Mouse (Mus musculus) CH12.LX (cell line): Measurements from ENCODE around the gene Ntmt1. TPM values are rescaled to one million over a fixed set of nuclear protein-coding genes. Genes with fewer than 3 reads are reported as not detected.

Source experiments
- DNase-seq: peaks from one replicate; pipeline ENCODE4 v3.0.0-alpha.2; 2013; ENCODE audit errors: extremely low read depth
- H3K27ac ChIP-seq: 2 replicates; pipeline ENCODE4 v1.5.1; 2012; ENCODE audit warnings: low read depth, mild to moderate bottlenecking, control low read depth, moderate library complexity; ENCODE audit not compliant: insufficient read depth
- H3K27me3 ChIP-seq: replicated peaks from 2 replicates; pipeline ENCODE3; 2012; ENCODE audit warnings: inconsistent platforms
- H3K36me3 ChIP-seq, 2 experiments: replicated peaks in 1 of 2; 2 replicates each; pipeline versions ENCODE3 to v1.6.1; 2012; ENCODE audit warnings: inconsistent platforms in 1 of 2, low read length in 1 of 2, mild to moderate bottlenecking in 1 of 2, mixed read lengths in 1 of 2, moderate library complexity in 1 of 2; ENCODE audit not compliant: control insufficient read depth in 1 of 2, insufficient read depth in 1 of 2
- H3K4me1 ChIP-seq, 2 experiments: 2 replicates each; pipeline ENCODE4 v1.6.1; 2012; ENCODE audit warnings: inconsistent platforms in 1 of 2, moderate library complexity in 1 of 2; ENCODE audit not compliant: insufficient read depth in 2 of 2, control insufficient read depth in 1 of 2
- H3K4me2 ChIP-seq: 2 replicates; pipeline ENCODE4 v1.6.1; 2012; ENCODE audit warnings: low read depth, mild to moderate bottlenecking, control low read depth; ENCODE audit not compliant: poor library complexity, insufficient read depth, severe bottlenecking
- H3K4me3 ChIP-seq, 3 experiments: fragments of 150-350 bp in 1 of 3; sonication (generic) in 1 of 3; replicated peaks in 1 of 3; 2 replicates each; pipeline versions ENCODE3 to v1.5.1; 2011 to 2012; ENCODE audit warnings: low read depth in 2 of 3, low read length in 2 of 3, mild to moderate bottlenecking in 2 of 3, moderate library complexity in 2 of 3, control low read depth in 1 of 3, improper control_type of control experiment in 1 of 3, inconsistent platforms in 1 of 3, mixed read lengths in 1 of 3; ENCODE audit not compliant: poor library complexity in 1 of 3
- H3K79me2 ChIP-seq: replicated peaks from 2 replicates; pipeline ENCODE4 v1.6.1; 2012; ENCODE audit warnings: mild to moderate bottlenecking, moderate library complexity; ENCODE audit not compliant: control insufficient read depth, poor library complexity, insufficient read depth, severe bottlenecking; ENCODE audit errors: extremely low read depth
- H3K9ac ChIP-seq: 2 replicates; pipeline ENCODE4 v1.6.1; 2012; ENCODE audit warnings: low read depth, mild to moderate bottlenecking, control low read depth, moderate library complexity; ENCODE audit not compliant: insufficient read depth
- H3K9me3 ChIP-seq: replicated peaks from 2 replicates; pipeline ENCODE3; 2012; ENCODE audit warnings: low read length, inconsistent platforms, mixed read lengths
- CHD1 ChIP-seq: IDR thresholded peaks from 2 replicates; pipeline ENCODE4 v1.6.1; 2012; ENCODE audit warnings: low read depth, low read length, improper control_type of control experiment, inconsistent platforms
- CHD2 ChIP-seq: IDR thresholded peaks from 2 replicates; pipeline ENCODE4 v1.6.1; 2011; ENCODE audit warnings: low read length, improper control_type of control experiment
- CTCF ChIP-seq, 2 experiments: IDR thresholded peaks in 1 of 2; conservative IDR thresholded peaks in 1 of 2; 2 replicates each; pipeline ENCODE4 v1.5.1; 2011 to 2012; ENCODE audit warnings: low read depth in 2 of 2, low read length in 2 of 2, improper control_type of control experiment in 1 of 2, inconsistent platforms in 1 of 2, mild to moderate bottlenecking in 1 of 2, moderate library complexity in 1 of 2
- E2F4 ChIP-seq: IDR thresholded peaks from 2 replicates; pipeline ENCODE4 v1.6.1; 2011; ENCODE audit warnings: low read depth, low read length, improper control_type of control experiment; ENCODE audit not compliant: insufficient replicate concordance
- ELF1 ChIP-seq: IDR thresholded peaks from 2 replicates; pipeline ENCODE4 v1.6.1; 2014; ENCODE audit warnings: low read depth, mild to moderate bottlenecking, inconsistent platforms, low read length, improper control_type of control experiment
- HCFC1 ChIP-seq: IDR thresholded peaks from 2 replicates; pipeline ENCODE4 v1.6.1; 2012; ENCODE audit warnings: low read depth, mild to moderate bottlenecking, inconsistent platforms, low read length, improper control_type of control experiment
- IRF4 ChIP-seq: IDR thresholded peaks from 2 replicates; pipeline ENCODE4 v1.6.1; 2014; ENCODE audit warnings: low read depth, mild to moderate bottlenecking, inconsistent platforms, low read length, improper control_type of control experiment
- JUN ChIP-seq: IDR thresholded peaks from 2 replicates; pipeline ENCODE4 v1.6.1; 2011; ENCODE audit warnings: low read depth, mild to moderate bottlenecking, low read length, improper control_type of control experiment, moderate library complexity; ENCODE audit not compliant: insufficient read depth
- MAX ChIP-seq: IDR thresholded peaks from 2 replicates; pipeline ENCODE4 v1.6.1; 2011; ENCODE audit warnings: low read length, improper control_type of control experiment
- NELFE ChIP-seq: IDR thresholded peaks from 2 replicates; pipeline ENCODE4 v1.6.1; 2011; ENCODE audit warnings: low read depth, low read length, improper control_type of control experiment
- POLR2AphosphoS2 ChIP-seq: IDR thresholded peaks from 2 replicates; pipeline ENCODE4 v1.6.1; 2011; ENCODE audit warnings: low read depth, low read length, improper control_type of control experiment
- SMC3 ChIP-seq: IDR thresholded peaks from 2 replicates; pipeline ENCODE4 v1.6.1; 2011; ENCODE audit warnings: low read depth, low read length, improper control_type of control experiment
- TBP ChIP-seq: conservative IDR thresholded peaks from 2 replicates; pipeline ENCODE4 v1.6.1; 2011; ENCODE audit warnings: low read depth, low read length, improper control_type of control experiment
- UBTF ChIP-seq: IDR thresholded peaks from 2 replicates; pipeline ENCODE4 v1.6.1; 2012; ENCODE audit warnings: low read depth, mild to moderate bottlenecking, inconsistent platforms, low read length, improper control_type of control experiment, moderate library complexity
- USF2 ChIP-seq: conservative IDR thresholded peaks from 2 replicates; pipeline ENCODE4 v1.6.1; 2011; ENCODE audit warnings: low read depth, low read length, improper control_type of control experiment
- ZC3H11A ChIP-seq: IDR thresholded peaks from 2 replicates; pipeline ENCODE4 v1.6.1; 2012; ENCODE audit warnings: low read depth, mild to moderate bottlenecking, inconsistent platforms, low read length, improper control_type of control experiment
- ZKSCAN1 ChIP-seq: IDR thresholded peaks from 2 replicates; pipeline ENCODE4 v1.6.1; 2012; ENCODE audit warnings: low read depth, inconsistent platforms, low read length, improper control_type of control experiment, borderline replicate concordance
- dilution Hi-C: fragments of 300-500 bp; cut with MboI; formaldehyde crosslinking; loops from 2 replicates; pipeline ENCODE4 v1.14.3; 2020; ENCODE audit warnings: low sequenced_read_pairs; ENCODE audit not compliant: extremely low pct_unique_long_range_greater_than_20kb, extremely low pct_ligation_motif_present
- in situ Hi-C: fragments of 300-500 bp; cut with MboI; formaldehyde crosslinking; loops from 3 replicates; pipeline ENCODE4 v1.14.3; 2019; ENCODE audit warnings: low sequenced_read_pairs, low pct_ligation_motif_present, low pct_unique_long_range_greater_than_20kb, mixed read lengths
- polyA plus RNA-seq: library from polyadenylated mRNA; unstranded; fragments of >175 nt; gene quantifications from 2 replicates; pipeline ENCODE4 v1.2.1, GENCODE M21; 2012; ENCODE audit warnings: low read depth; ENCODE audit not compliant: insufficient read length
- total RNA-seq, 2 experiments: library from RNA; depleted of rRNA; stranded (reverse); fragments of 300-350 nt in 1 of 2; fragments of >200 nt in 1 of 2; gene quantifications; 2 replicates each; pipeline ENCODE4 v1.2.3; 2012 to 2014

Ntmt1 gene
- total and polyA plus RNA-seq, 3 experiments: 43.3 to 66.1 (median 50.4) TPM

DNA sequence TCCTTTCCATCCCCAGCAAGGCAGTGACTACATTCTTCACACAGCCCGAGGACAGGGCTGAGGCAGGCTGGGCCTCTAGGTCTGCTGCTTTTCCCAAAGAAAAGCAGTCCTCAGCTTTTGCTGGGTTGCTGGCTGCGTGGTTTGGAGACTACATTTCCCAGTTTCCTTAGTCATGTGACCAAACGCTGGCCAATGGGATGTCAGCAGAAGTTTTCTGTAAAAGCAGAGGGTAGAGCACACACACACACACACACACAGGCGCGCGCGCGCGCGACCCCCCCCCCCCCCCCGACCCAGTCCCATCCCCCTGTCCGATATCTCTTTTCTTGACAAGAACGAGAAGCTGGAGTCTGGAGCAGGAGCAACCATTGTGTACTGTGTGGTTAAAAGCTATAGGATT lies 24.3 kb upstream of the Ntmt1 start:
- H3K4me1 ChIP-seq: peaks cover 3 to 14% of the 10 kb centered on the region in 2 experiments; a peak in 3 of 4 replicates
- TF ChIP-seq CTCF (conservative IDR thresholded peaks at IDR 0.05 in 1 of 2, IDR thresholded peaks at IDR 0.05 in 1 of 2; ENCODE audit: low read depth in 2 of 2, low read length in 2 of 2) (no peak), IRF4 (no peak), JUN (no peak), CHD2 (no peak), USF2 (0 out of 2 replicates have a peak, but pooled peaks have one; percentile 12)
- H3K4me3 ChIP-seq: no peak overlapping the region
- in situ Hi-C loops (no loop called here), dilution Hi-C loops (no loop called here)
- H3K79me2 ChIP-seq: no peaks in the 10 kb centered on the region
- H3K9me3 ChIP-seq: no peaks in the 10 kb centered on the region
- no peaks in the 10 kb centered on the region for H3K27me3 ChIP-seq
- no peak overlapping the region for H3K9ac ChIP-seq
- DNase-seq: no peak
- H3K36me3 ChIP-seq: no peaks in the 10 kb centered on the region
- H3K27ac ChIP-seq: no peak overlapping the region
- no peak overlapping the region for H3K4me2 ChIP-seq

DNA sequence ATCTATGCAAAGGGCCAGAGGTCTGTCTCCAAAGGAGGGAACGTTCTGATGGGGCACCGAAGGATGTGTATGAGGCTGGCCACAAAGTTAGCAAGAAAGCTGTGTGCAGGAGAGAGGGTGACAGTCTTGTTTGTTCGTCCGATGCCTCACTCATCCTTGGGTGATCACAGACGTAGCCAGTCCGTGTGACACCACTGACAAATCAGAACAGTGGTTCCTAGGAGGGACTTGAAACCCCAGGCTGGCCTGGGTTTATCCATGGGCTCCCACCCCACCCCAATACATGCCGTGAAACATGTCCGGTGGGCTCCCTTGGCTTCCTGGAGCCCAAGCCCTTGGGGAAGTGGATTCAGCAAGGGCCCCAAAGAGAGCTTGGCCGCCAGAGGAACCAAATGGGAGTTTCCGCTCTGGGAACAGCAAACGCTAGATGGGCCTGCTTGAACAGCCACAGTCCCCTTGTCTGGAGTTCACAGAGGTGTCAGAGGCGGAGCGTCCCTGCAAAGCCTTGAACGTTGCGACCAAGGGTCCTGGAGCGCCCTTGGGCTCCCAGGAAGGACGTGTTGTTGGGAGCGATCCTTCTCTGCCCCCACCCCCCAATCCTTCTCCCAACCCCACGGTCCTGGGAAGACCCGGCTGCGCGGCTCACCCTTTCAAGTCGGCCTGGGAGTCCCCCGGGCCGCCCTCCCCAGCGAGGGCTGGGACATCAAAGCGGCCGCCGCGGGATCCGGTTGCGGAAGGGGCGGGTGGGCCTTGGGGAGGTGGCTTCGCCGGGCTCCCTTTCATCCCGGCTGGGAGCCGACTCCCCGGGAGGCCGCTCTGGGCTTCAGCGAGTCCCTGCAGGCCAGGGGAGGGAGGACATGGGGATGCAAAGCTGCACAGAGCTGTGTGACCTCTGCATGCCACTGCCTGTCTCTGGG lies 23.3 kb upstream of the Ntmt1 start:
- H3K4me2 ChIP-seq: no peak overlapping the region
- dilution Hi-C loops: no loop called here
- no peaks in the 10 kb centered on the region for H3K36me3 ChIP-seq
- H3K27ac ChIP-seq: no peak overlapping the region
- peaks cover 3 to 5% of the 10 kb centered on the region in 2 experiments; a peak in 3 of 4 replicates for H3K4me1 ChIP-seq
- TF ChIP-seq NELFE (no peak), TBP (no peak), ZKSCAN1 (no peak)
- H3K79me2 ChIP-seq: no peaks in the 10 kb centered on the region
- no peak overlapping the region for H3K4me3 ChIP-seq
- no peak overlapping the region for H3K9ac ChIP-seq
- H3K9me3 ChIP-seq: no peaks in the 10 kb centered on the region
- in situ Hi-C loops: no loop called here
- DNase-seq: no peak
- H3K27me3 ChIP-seq: no peaks in the 10 kb centered on the region

DNA sequence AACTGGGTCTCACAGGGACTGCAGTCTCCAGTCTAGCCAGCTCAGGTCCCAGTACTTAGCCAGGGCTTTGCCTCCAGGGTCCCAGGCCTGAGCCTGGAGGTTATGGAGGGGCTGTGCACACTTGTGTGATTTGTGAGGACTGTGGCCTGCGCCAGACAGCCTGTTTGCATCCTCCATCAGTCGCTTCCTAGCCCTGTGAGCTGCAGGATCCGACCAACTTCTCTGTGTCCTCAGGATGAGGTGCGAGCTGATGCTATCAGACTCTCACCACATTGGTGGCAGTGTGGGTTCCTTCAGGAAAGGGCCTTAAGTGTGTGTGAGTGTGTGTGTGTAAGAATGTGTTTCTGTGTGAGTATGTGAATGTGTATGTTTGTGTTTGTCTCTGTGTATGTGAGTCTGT lies 20.2 kb upstream of the Ntmt1 start:
- H3K36me3 ChIP-seq: no peaks in the 10 kb centered on the region
- no peak overlapping the region for H3K27ac ChIP-seq
- peaks cover 1% of the 10 kb centered on the region for H3K27me3 ChIP-seq
- H3K79me2 ChIP-seq: no peaks in the 10 kb centered on the region
- dilution Hi-C loops (no loop called here), in situ Hi-C loops (no loop called here)
- H3K4me2 ChIP-seq: no peak overlapping the region
- H3K9ac ChIP-seq: no peak overlapping the region
- H3K9me3 ChIP-seq: no peaks in the 10 kb centered on the region
- DNase-seq: no peak
- TF ChIP-seq CTCF (conservative IDR thresholded peaks at IDR 0.05 in 1 of 2, IDR thresholded peaks at IDR 0.05 in 1 of 2; ENCODE audit: low read depth in 2 of 2, low read length in 2 of 2) (no peak), E2F4 (no peak), ZC3H11A (no peak), CHD1 (no peak), UBTF (no peak), SMC3 (no peak), HCFC1 (no peak), POLR2AphosphoS2 (no peak), MAX (no peak), ELF1 (no peak)
- peaks cover 6 to 11% of the 10 kb centered on the region in 2 experiments for H3K4me1 ChIP-seq
- no peak overlapping the region for H3K4me3 ChIP-seq
